Mouse (Mus musculus): ENCODE measurements around the gene Ccpg1os. TPM values are rescaled to one million over a fixed set of nuclear protein-coding genes. Genes with fewer than 3 reads are reported as not detected.

Gene Ccpg1os
- total and polyA plus RNA-seq, 3 experiments, result 5.2 to 12.6 (median 7.3) TPM

DNA sequence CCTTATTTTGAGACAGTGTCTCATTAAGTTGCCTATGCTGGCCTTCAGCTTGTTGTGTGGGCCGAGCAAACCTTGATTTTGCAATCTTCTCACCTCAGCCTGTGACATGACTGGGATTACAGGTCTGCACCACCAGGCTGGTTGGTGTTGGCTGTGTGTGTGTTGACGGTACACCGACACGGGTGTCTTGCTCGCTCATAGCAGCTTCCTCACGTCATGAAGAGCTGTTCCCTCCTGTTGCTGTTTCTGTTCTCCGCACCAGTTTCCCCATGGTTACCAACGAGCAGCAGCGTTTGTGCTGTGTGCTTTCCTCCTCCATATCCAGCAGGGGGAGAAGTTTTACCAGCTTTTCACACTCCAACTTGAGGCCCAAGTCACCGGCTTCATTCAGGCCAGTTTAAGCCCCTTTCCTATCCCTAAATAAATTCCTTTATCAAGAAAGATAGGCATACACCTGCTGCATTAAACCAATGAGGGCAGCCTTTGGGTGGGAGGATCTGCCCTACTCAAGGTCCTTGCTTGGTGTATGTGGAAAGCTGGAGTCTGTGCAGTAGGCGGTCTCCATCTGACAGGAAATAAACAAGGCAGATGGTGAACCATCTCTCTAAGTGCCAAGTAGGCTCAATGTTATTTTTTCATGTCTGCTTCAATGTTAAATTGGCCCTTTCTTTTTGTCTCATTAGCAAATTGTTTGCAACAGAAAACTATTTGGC lies 16.7 kb downstream of the Ccpg1os start (continued):
- TF ChIP-seq ZNF384 (IDR thresholded peaks at IDR 0.05; ENCODE audit: low read depth, low read length), result no peak

DNA sequence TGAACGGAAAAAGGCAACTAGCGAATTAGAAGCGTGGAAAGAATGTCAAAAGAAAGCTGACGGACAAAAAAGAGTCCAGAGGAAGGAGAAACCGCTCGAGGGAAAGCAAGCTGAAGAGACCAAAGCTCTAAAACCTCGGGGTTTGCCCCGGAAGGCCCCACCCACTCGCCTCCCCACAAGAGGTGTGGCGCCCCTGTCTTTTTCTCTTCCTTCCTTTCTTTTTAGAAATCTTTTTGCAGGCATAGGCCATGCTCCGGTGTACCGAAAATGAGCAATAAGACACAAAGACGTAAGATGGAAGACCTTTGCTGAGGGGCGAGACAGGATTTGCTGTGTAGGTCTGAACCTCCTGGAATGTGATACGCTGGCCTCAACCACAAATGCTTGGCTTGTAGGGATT lies 23.2 kb downstream of the Ccpg1os start:
- no peak for TF ChIP-seq ETS1 (conservative IDR thresholded peaks at IDR 0.05; ENCODE audit: low read depth, low read length)
- TF ChIP-seq MEF2A (IDR thresholded peaks at IDR 0.05; ENCODE audit: borderline replicate concordance, low read depth, low read length), result no peak
- TF ChIP-seq ELF1 (IDR thresholded peaks at IDR 0.05; ENCODE audit: low read depth, low read length), result peak; percentile 47; the same call in 1 of the 2 replicates
- no peak for TF ChIP-seq ZKSCAN1 (IDR thresholded peaks at IDR 0.05; ENCODE audit: borderline replicate concordance, low read depth, low read length)
- TF ChIP-seq SMC3 (IDR thresholded peaks at IDR 0.05; ENCODE audit: low read depth, low read length), result no peak
- no peak for TF ChIP-seq SIN3A (IDR thresholded peaks at IDR 0.05; ENCODE audit: low read length)
- no peak for TF ChIP-seq E2F4 (IDR thresholded peaks at IDR 0.05; ENCODE audit: insufficient replicate concordance, low read depth, low read length)
- peak; percentile 27; the same call in 1 of the 2 replicates for TF ChIP-seq CHD1 (IDR thresholded peaks at IDR 0.05; ENCODE audit: low read depth, low read length)
- peak; percentile 46 for TF ChIP-seq POLR2A (IDR thresholded peaks at IDR 0.05; ENCODE audit: low read depth, low read length)
- TF ChIP-seq HCFC1 (IDR thresholded peaks at IDR 0.05; ENCODE audit: low read depth, low read length), result peak; percentile 29
- no peak for TF ChIP-seq CHD2 (IDR thresholded peaks at IDR 0.05; ENCODE audit: low read length)
- no peak for TF ChIP-seq MYC (IDR thresholded peaks at IDR 0.05; ENCODE audit: low read depth, low read length)
- no peak for TF ChIP-seq ZC3H11A (IDR thresholded peaks at IDR 0.05; ENCODE audit: low read depth, low read length)
- no peak for TF ChIP-seq CTCF (conservative IDR thresholded peaks at IDR 0.05 in 1 of 2, IDR thresholded peaks at IDR 0.05 in 1 of 2; ENCODE audit: low read depth in 2 of 2, low read length in 2 of 2)
- Histone ChIP-seq H3K27ac (ENCODE audit: insufficient read depth, low read depth) (peak overlapping the region; percentile 31; the same call in 1 of the 2 replicates), H3K36me3 (replicated peaks in 1 of 2; ENCODE audit: control insufficient read depth in 1 of 2, insufficient read depth in 1 of 2, low read length in 1 of 2) (peaks cover 0 to 17% of the 10 kb centered on the region in 2 experiments), H3K9me3 (replicated peaks; ENCODE audit: low read length) (no peaks in the 10 kb centered on the region), H3K4me2 (ENCODE audit: insufficient read depth, low read depth, poor library complexity, severe bottlenecking) (peak overlapping the region; percentile 65), H3K27me3 (replicated peaks) (no peaks in the 10 kb centered on the region), H3K4me1 (ENCODE audit: control insufficient read depth in 1 of 2, insufficient read depth in 2 of 2) (peaks cover 18 to 35% of the 10 kb centered on the region in 2 experiments), H3K4me3 (replicated peaks in 1 of 3; ENCODE audit: low read depth in 2 of 3, low read length in 2 of 3, poor library complexity in 1 of 3) (peak overlapping the region; percentile 48 to 54 (median 52)), H3K79me2 (replicated peaks; ENCODE audit: control insufficient read depth, extremely low read depth, insufficient read depth, poor library complexity, severe bottlenecking) (no peaks in the 10 kb centered on the region), H3K9ac (ENCODE audit: insufficient read depth, low read depth) (peak overlapping the region; percentile 14)
- DNase-seq (ENCODE audit: extremely low read depth), result peak; percentile 52
- dilution Hi-C loops (cut with MboI; ENCODE audit: extremely low pct_ligation_motif_present, extremely low pct_unique_long_range_greater_than_20kb, low sequenced_read_pairs) (no loop called here), in situ Hi-C loops (cut with MboI; ENCODE audit: low pct_ligation_motif_present, low pct_unique_long_range_greater_than_20kb, low sequenced_read_pairs) (no loop called here)

DNA sequence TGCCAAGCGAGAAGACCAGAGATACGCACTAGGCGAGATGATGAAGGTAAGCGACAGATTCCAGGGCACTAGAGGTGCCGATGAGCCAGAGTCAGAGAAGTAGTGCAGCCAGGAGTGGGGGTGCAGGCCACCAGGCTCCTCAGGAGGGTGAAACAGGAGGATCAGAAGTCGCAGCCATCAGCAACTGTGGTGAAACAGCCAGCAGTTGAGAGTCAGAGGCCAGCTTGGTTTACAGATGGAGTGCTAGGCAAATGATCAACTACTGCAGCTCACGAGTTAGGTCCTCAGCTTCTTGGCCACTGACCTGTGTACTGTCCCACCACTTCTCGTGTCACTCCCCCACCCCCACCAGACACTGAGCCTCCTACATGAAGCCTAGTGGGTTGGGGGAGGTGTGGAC lies 23.8 kb downstream of the Ccpg1os start:
- H3K79me2 ChIP-seq (replicated peaks; ENCODE audit: control insufficient read depth, extremely low read depth, insufficient read depth, poor library complexity, severe bottlenecking), result no peaks in the 10 kb centered on the region
- peak overlapping the region; percentile 40; the same call in 1 of the 2 replicates for H3K27ac ChIP-seq (ENCODE audit: insufficient read depth, low read depth)
- in situ Hi-C loops (cut with MboI; ENCODE audit: low pct_ligation_motif_present, low pct_unique_long_range_greater_than_20kb, low sequenced_read_pairs), result no loop called here
- peaks cover 0 to 17% of the 10 kb centered on the region in 2 experiments for H3K36me3 ChIP-seq (replicated peaks in 1 of 2; ENCODE audit: control insufficient read depth in 1 of 2, insufficient read depth in 1 of 2, low read length in 1 of 2)
- peak overlapping the region; percentile 21 to 54 (median 52) for H3K4me3 ChIP-seq (replicated peaks in 1 of 3; ENCODE audit: low read depth in 2 of 3, low read length in 2 of 3, poor library complexity in 1 of 3)
- TF ChIP-seq BHLHE40 (IDR thresholded peaks at IDR 0.05; ENCODE audit: low read depth, low read length) (0 out of 2 replicates have a peak, but pooled peaks have one; percentile 4), CHD2 (IDR thresholded peaks at IDR 0.05; ENCODE audit: low read length) (no peak)
- peak overlapping the region; percentile 14 for H3K9ac ChIP-seq (ENCODE audit: insufficient read depth, low read depth)
- no peak for DNase-seq (ENCODE audit: extremely low read depth)
- peaks cover 18 to 35% of the 10 kb centered on the region in 2 experiments for H3K4me1 ChIP-seq (ENCODE audit: control insufficient read depth in 1 of 2, insufficient read depth in 2 of 2)
- no peaks in the 10 kb centered on the region for H3K9me3 ChIP-seq (replicated peaks; ENCODE audit: low read length)
- dilution Hi-C loops (cut with MboI; ENCODE audit: extremely low pct_ligation_motif_present, extremely low pct_unique_long_range_greater_than_20kb, low sequenced_read_pairs), result no loop called here
- no peaks in the 10 kb centered on the region for H3K27me3 ChIP-seq (replicated peaks)
- H3K4me2 ChIP-seq (ENCODE audit: insufficient read depth, low read depth, poor library complexity, severe bottlenecking), result peak overlapping the region; percentile 65

Measured in CH12.LX (cell line).